Mouse (Mus musculus): ENCODE data around the gene Vmn1r21. TPM values are rescaled to one million over a fixed set of nuclear protein-coding genes. Genes with fewer than 3 reads are reported as not detected.
"Not testable (repeated sequence)": the region's sequence is repeated elsewhere in the genome, so short reads cannot be mapped to it uniquely, and the experiment has no call there.

Vmn1r21 gene
- polyA plus RNA-seq (2016; fragmentation: Nextera tagmentation; extraction: Ambion mirVana): 0.13 TPM in 1 of 2 replicates, not detected in the other

DNA sequence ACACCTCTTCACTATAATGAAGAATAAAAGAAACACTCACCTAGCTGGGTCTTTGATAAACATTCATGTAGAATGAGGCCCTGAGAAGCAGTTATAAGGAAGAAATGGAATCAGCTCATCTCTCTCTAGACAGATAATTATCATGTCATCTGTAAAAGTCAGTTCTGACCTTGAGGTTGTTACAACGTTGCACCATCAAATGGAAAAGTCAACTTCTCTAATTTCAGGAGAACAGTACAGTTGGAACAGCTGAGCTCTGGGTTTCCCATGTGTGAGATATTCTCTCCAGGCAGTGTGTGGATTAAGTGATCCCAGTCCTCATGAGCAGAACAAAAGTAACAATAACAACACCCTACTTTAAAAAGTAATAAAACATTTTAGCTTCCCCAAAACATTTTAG lies at the start of gene Vmn1r21:
TSS of gene Vmn1r21 (minus strand) at position 58 of the 400 bp plus-strand sequence.
- WGBS: 55% methylated on average over 1 of the region's 1 CpGs
- no peaks in the 10 kb centered on the region for H3K27me3 ChIP-seq

DNA sequence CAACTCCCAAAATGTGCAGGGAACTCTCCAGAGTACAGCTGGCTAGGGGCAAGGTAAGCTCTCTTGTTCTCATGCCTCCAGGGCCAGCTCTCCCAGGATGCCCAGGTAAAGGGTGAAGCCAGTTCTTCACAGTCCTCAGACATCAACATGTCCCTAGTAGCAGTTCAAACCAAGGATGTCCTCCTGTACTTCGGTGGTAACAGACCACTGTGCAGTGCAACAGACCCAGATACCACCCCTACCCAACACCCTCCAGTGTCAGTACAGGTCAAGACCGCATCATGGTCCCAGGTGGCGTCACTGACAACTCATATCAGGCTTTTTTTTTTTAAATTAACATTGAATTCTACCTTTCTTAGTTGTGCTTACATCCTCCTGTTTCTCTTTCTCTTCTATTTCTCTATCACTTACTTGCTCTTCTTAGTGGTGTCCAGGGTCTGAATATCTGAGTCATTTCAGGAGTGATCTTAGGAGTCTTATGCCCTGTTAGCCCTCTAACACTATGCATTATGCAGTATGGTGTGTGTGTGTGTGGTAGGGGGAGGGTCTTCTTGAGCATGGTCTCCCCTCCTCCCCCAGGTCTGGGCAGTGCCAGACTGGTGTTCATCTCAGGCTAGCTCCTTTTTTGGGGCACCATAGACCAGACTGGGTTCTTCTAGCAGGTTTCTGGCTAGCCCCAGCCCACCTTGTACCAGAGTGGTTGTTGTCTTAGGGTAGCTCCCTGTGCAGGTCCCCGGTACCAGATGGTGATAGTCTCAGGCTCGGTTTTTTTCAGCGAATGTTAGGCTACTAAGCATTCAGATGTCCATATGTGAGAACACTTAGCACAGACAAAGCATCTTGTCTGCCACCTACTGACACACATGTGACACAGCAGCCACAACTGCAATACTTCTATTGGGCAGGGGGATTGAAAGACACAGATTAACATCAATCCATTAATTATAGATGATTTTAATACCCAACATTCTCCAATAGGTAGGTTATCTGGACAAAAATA lies 9.2 kb upstream of the Vmn1r21 start:
- H3K27me3 ChIP-seq: no peaks in the 10 kb centered on the region
- no peaks in the 10 kb centered on the region for H3K9me3 ChIP-seq
- WGBS: 47% methylated on average over 6 of the region's 6 CpGs
- no peak overlapping the region for H3K4me2 ChIP-seq
- ATAC-seq (ENCODE audit: insufficient number of reproducible peaks, insufficient read depth, low FRiP score, low TSS enrichment, low read depth): peak; percentile 75
- no peaks in the 10 kb centered on the region for H3K4me1 ChIP-seq (replicated peaks)
- H3K27ac ChIP-seq: no peak overlapping the region
- H3K36me3 ChIP-seq: no peaks in the 10 kb centered on the region
- no peak overlapping the region for H3K4me3 ChIP-seq (replicated peaks)
- no peak overlapping the region for H3K9ac ChIP-seq (replicated peaks)

More for the DNA sequence above, at the start of gene Vmn1r21:
- ATAC-seq (ENCODE audit: insufficient number of reproducible peaks, insufficient read depth, low FRiP score, low TSS enrichment, low read depth): no peak
- H3K4me2 ChIP-seq: no peak within 1 kb of the TSS
- H3K9ac ChIP-seq (replicated peaks): no peak within 1 kb of the TSS
- H3K4me1 ChIP-seq (replicated peaks): no peaks in the 10 kb centered on the region
- H3K9me3 ChIP-seq: no peaks in the 10 kb centered on the region
- no peak within 1 kb of the TSS for H3K4me3 ChIP-seq (replicated peaks)
- no peak within 1 kb of the TSS for H3K27ac ChIP-seq
- H3K36me3 ChIP-seq: no peaks in the 10 kb centered on the region

DNA sequence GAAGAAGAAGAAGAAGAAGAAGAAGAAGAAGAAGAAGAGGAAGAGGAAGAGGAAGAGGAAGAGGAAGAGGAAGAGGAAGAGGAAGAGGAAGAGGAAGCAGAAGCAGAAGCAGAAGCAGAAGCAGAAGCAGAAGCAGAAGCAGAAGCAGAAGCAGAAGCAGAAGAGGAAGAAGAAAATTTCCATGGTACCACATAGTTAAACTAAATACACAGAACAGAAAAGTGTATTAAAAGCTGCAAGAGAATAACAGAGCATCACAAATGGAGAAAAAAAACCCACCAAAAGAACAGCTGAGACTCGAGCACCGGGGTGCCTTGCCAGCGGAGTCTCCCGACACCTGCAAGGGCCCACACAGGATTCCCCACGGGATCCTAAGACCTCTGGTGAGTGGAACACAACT lies 1.0 kb upstream of the Vmn1r21 start:
- H3K4me3 ChIP-seq (replicated peaks); H3K9ac ChIP-seq (replicated peaks); ATAC-seq (ENCODE audit: insufficient number of reproducible peaks, insufficient read depth, low FRiP score, low TSS enrichment, low read depth); H3K36me3 ChIP-seq; H3K27me3 ChIP-seq; H3K9me3 ChIP-seq; H3K4me2 ChIP-seq; H3K27ac ChIP-seq; H3K4me1 ChIP-seq (replicated peaks): not testable (repeated sequence)
- WGBS: 86% methylated on average over 5 of the region's 5 CpGs

DNA sequence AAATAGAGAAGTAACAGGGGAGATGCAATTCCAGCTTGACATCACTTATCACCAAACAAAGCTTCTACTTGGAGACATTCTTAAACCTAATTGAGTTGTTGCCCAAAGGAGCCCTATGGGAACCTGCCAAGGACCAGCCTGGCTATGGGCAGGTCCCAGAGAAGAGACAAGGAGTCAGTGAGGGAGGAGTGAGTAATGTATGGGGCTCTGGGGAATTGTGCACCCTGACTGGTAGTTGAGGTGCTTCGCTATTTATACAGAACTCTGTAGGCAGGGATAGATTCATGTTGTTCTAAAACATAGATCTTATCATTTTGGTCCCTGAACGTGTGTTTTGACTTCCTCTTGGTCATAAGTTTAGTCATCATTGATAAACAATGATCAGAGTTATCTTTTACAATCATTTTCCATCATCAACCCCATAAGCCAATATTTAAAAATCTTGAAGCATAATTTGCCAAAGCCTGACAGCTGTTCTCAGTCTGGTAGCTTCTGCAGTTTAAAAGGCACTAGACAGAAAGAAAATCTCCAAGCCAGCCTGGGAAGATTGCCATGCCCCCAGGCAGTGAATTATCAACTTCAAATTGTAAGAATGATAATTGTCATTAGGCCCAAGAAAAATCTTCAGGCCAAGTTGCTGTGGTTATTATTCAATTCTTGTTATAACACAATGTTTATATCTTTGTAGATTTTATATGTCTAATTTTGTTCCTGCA lies 10.3 kb downstream of the Vmn1r21 start:
- H3K4me2 ChIP-seq: no peak overlapping the region
- ATAC-seq (ENCODE audit: insufficient number of reproducible peaks, insufficient read depth, low FRiP score, low TSS enrichment, low read depth): no peak
- no peaks in the 10 kb centered on the region for H3K36me3 ChIP-seq
- no peak overlapping the region for H3K27ac ChIP-seq
- no peak overlapping the region for H3K4me3 ChIP-seq (replicated peaks)
- H3K4me1 ChIP-seq (replicated peaks): no peaks in the 10 kb centered on the region
- 78% methylated on average over 2 of the region's 2 CpGs for WGBS
- no peaks in the 10 kb centered on the region for H3K27me3 ChIP-seq
- no peak overlapping the region for H3K9ac ChIP-seq (replicated peaks)
- H3K9me3 ChIP-seq: no peaks in the 10 kb centered on the region

DNA sequence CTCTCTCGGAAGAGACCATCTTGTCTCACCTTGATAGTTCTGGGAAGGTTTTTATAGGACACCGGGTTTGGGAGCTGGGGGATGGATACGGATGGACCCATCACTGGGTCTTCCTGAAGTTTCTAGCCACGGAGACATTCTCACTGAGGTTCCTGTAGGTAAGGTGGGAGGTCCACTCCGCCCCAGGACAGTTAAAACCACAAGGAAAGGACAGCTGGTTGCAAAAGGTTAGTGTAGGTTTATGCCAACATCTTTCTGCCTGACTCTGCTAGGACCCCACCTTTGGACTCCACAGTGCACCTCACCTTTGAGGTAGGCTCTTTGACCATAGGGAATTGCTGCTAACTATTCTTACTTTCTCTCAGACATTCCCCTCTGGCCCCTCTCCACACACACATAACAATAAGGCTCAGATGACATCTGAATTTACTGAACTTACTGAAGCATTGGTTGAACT lies 24.9 kb downstream of the Vmn1r21 start:
- H3K9ac ChIP-seq (replicated peaks): peak overlapping the region; percentile 95
- peak overlapping the region; percentile 95; the same call in 1 of the 2 replicates for H3K27ac ChIP-seq
- H3K36me3 ChIP-seq: peaks cover 3% of the 10 kb centered on the region; the same call in 1 of the 2 replicates
- H3K4me2 ChIP-seq: peak overlapping the region; percentile 67
- H3K4me1 ChIP-seq (replicated peaks): peaks cover 5% of the 10 kb centered on the region
- no peaks in the 10 kb centered on the region for H3K27me3 ChIP-seq
- H3K9me3 ChIP-seq: no peaks in the 10 kb centered on the region
- no peak; the same call in 1 of the 2 replicates for ATAC-seq (ENCODE audit: insufficient number of reproducible peaks, insufficient read depth, low FRiP score, low TSS enrichment, low read depth)
- 6% methylated on average over 5 of the region's 5 CpGs for WGBS
- peak overlapping the region; percentile 86 for H3K4me3 ChIP-seq (replicated peaks)

DNA sequence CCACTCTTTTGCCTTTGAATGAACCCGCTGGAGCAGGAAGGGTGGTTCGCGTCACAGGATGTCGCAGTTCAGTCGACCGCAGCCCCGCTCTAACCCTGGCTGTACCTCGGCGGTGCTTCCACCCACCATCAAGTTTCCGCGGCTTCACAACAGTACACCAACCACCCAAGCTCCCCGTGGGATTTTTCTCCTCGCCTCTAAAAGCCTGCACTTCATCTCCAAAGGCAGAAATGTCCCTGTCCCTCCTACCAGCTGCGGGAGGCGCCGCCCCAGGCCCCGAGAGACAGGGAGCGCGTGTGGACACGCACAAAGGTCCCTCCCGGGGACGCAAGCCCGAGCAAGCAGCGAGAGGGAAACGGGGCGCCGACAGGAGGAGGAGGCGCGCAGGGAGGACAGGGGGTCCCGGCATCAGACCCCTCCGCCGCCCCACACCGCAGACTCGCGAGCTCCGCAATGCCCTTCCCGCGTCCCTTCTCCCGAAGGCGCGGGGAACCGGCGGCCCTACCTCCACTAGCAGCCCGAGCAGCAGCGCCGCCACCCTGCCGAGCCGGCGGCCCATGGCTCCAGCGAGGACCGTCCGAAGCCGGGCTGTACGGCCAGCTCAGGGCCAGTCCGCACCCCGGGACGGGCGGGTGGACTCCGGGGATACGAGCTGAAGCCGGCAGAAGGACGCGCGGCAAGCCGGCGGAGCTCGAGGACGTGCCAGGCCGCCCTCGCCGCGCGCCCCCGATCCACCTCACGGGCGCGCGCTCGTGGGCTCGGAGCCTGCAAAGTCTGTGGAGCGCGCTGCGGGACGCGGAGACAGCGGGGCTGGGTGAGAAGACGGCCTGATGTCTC lies 25.5 kb downstream of the Vmn1r21 start, which contains the start of gene Vopp1:
TSS of gene Vopp1 (minus strand) at position 738 of the 837 bp plus-strand sequence.
- Histone ChIP-seq H3K4me3 (replicated peaks) (peak within 1 kb of the TSS; percentile 86), H3K4me2 (peak within 1 kb of the TSS; percentile 67), H3K36me3 (peaks cover 3% of the 10 kb centered on the region; the same call in 1 of the 2 replicates), H3K27me3 (no peaks in the 10 kb centered on the region), H3K27ac (peak within 1 kb of the TSS; percentile 95), H3K9me3 (no peaks in the 10 kb centered on the region), H3K9ac (replicated peaks) (peak within 1 kb of the TSS; percentile 95), H3K4me1 (replicated peaks) (peaks cover 5% of the 10 kb centered on the region)
- peak; percentile 85 for ATAC-seq (ENCODE audit: insufficient number of reproducible peaks, insufficient read depth, low FRiP score, low TSS enrichment, low read depth)
- WGBS: under 1% methylated on average over 76 of the region's 87 CpGs

DNA sequence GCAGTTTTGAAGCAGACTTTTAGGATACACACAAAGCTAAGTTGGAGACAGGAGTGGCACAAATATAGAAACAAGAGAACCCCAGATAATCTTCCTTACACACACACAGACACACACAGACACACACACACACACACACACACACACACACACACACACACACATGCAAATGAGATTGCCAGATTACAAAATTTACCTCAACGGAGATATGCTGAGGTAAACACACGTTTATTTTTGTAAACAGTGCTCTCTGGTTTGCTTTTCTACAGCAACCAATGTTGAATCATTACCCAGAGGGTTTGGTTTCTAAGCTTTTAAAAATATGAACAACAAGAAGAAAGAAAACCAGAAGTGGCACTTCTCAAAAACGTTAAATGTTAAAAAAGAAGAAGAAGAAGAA lies 26.7 kb downstream of the Vmn1r21 start:
- no peaks in the 10 kb centered on the region for H3K9me3 ChIP-seq
- peaks cover 5% of the 10 kb centered on the region for H3K4me1 ChIP-seq (replicated peaks)
- peak overlapping the region; percentile 86 for H3K4me3 ChIP-seq (replicated peaks)
- no peak overlapping the region for H3K27ac ChIP-seq
- WGBS: 46% methylated on average over 3 of the region's 3 CpGs
- H3K9ac ChIP-seq (replicated peaks): no peak overlapping the region; the same call in 1 of the 2 replicates
- ATAC-seq (ENCODE audit: insufficient number of reproducible peaks, insufficient read depth, low FRiP score, low TSS enrichment, low read depth): no peak
- no peaks in the 10 kb centered on the region for H3K27me3 ChIP-seq
- H3K36me3 ChIP-seq: peaks cover 3% of the 10 kb centered on the region; the same call in 1 of the 2 replicates
- peak overlapping the region; percentile 67 for H3K4me2 ChIP-seq

DNA sequence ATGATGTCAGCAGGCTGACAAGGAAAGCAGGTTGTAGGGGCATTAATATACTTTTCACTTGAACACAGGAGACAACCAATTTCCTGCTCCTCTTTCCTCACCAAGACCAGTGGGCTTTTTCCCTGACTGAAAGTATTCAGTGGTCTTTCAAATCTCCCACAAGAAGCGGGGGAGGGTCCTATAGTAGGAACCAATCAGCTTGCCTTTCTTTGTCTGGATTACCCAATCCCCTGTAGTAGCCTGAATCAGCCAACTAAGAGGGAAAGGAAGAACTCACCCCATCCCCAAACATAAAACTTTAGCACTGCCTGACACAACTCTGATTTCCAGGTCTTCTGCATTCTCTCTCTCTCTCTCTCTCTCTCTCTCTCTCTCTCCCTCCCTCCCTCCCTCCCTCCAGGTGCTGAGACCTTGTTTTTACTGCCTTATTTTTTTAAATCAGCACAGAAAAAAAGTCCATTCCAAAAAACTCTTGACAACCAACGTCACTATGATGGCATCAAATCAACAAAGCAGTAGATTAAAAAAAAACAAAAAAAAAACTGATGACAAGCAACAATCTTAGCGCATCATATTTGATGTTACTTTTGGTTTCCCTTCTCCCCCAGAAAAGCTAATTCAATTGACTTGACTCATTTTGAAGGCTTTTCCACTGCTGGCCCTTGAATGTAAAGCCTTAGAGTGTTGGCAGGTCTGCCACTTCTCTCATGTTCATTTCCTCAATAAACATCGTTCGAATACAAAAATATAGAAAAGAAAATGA lies 27.3 kb downstream of the Vmn1r21 start:
- peaks cover 5% of the 10 kb centered on the region for H3K4me1 ChIP-seq (replicated peaks)
- 62% methylated on average over 5 of the region's 5 CpGs for WGBS
- H3K27ac ChIP-seq: peak overlapping the region; percentile 23; the same call in 1 of the 2 replicates
- no peak overlapping the region for H3K9ac ChIP-seq (replicated peaks)
- H3K27me3 ChIP-seq: no peaks in the 10 kb centered on the region
- ATAC-seq (ENCODE audit: insufficient number of reproducible peaks, insufficient read depth, low FRiP score, low TSS enrichment, low read depth): peak; percentile 80; the same call in 1 of the 2 replicates
- H3K4me3 ChIP-seq (replicated peaks): peak overlapping the region; percentile 86
- peak overlapping the region; percentile 67 for H3K4me2 ChIP-seq
- H3K9me3 ChIP-seq: no peaks in the 10 kb centered on the region
- peaks cover 3% of the 10 kb centered on the region; the same call in 1 of the 2 replicates for H3K36me3 ChIP-seq

DNA sequence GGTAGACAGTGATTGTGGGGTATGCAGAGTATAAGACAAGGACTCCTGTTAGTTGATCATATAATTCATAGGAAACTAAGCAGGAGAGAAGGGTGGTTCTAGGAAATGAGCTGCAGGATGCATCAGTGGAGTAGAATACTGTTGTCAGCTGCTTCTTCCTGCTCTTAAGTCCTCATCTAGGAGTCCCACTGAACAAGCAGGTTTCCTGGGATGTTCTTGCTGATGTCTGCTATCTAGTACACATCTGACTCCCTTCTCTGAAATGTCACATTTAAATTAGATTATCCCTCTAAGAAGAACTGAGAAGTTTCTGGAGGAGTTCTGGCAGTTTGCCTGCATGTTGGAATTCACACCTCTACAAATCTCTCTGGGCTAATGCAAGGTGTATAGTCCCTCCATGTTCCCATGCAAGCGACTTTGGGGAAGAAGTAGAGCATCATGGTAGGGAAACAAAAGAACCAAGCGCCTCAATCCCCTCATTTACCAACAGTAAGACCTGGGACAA lies 35.7 kb downstream of the Vmn1r21 start:
- no peaks in the 10 kb centered on the region for H3K4me1 ChIP-seq (replicated peaks)
- H3K9ac ChIP-seq (replicated peaks): no peak overlapping the region
- H3K36me3 ChIP-seq: no peaks in the 10 kb centered on the region
- WGBS: 87% methylated on average over 2 of the region's 2 CpGs
- H3K27me3 ChIP-seq: no peaks in the 10 kb centered on the region
- H3K9me3 ChIP-seq: 0 out of 2 replicates have a peak, but pooled peaks cover 4% of the 10 kb centered on the region
- no peak overlapping the region for H3K4me3 ChIP-seq (replicated peaks)
- no peak for ATAC-seq (ENCODE audit: insufficient number of reproducible peaks, insufficient read depth, low FRiP score, low TSS enrichment, low read depth)
- no peak overlapping the region for H3K4me2 ChIP-seq
- no peak overlapping the region for H3K27ac ChIP-seq

All from limb, embryonic 12.5 days (tissue).